Mouse (Mus musculus) midbrain, embryonic 11.5 days (tissue): ENCODE measurements at regions not wholly inside any gene's neighbourhood (a gene's known extent, or its start where the extent isn't known, plus 50 kb on each side); places are given as distances from the start of the nearest gene placed in this dataset.

ENCODE experiments used
- ATAC-seq: fragments of 200-750 bp; cut with Nextera tagmentation; 2 replicates; pipeline ENCODE4 v1.8.0; 2017; ENCODE audit warnings: moderate TSS enrichment, moderate library complexity; ENCODE audit not compliant: low FRiP score
- DNase-seq: peaks from one replicate; pipeline ENCODE4 v3.0.0; 2015; ENCODE audit warnings: low spot score; ENCODE audit errors: missing footprints
- H3K27ac ChIP-seq: fragments of 300-500 bp; sonication (generic); 2 replicates; pipeline ENCODE4 v1.5.1; 2014; ENCODE audit warnings: low read depth, low read length
- H3K27me3 ChIP-seq: fragments of 300-500 bp; sonication (generic); 2 replicates; pipeline ENCODE4 v1.6.1; 2014; ENCODE audit warnings: mild to moderate bottlenecking, low read length, moderate library complexity, mixed read lengths; ENCODE audit not compliant: control insufficient read depth, insufficient read depth
- H3K36me3 ChIP-seq: fragments of 300-500 bp; sonication (generic); 2 replicates; pipeline ENCODE4 v1.6.1; 2014; ENCODE audit warnings: mild to moderate bottlenecking, low read length, moderate library complexity, mixed read lengths; ENCODE audit not compliant: control insufficient read depth, insufficient read depth
- H3K4me1 ChIP-seq: fragments of 300-500 bp; sonication (generic); 2 replicates; pipeline ENCODE4 v1.6.1; 2014; ENCODE audit warnings: low read length; ENCODE audit not compliant: control insufficient read depth, insufficient read depth
- H3K4me2 ChIP-seq: fragments of 300-500 bp; sonication (generic); 2 replicates; pipeline ENCODE4 v1.6.1; 2014; ENCODE audit warnings: mild to moderate bottlenecking, moderate library complexity
- H3K4me3 ChIP-seq: fragments of 300-500 bp; sonication (generic); 2 replicates; pipeline ENCODE4 v1.5.1; 2014; ENCODE audit warnings: low read depth, low read length
- H3K9ac ChIP-seq: fragments of 300-500 bp; sonication (generic); 2 replicates; pipeline ENCODE4 v1.6.1; 2014; ENCODE audit warnings: low read length
- H3K9me3 ChIP-seq: fragments of 300-500 bp; sonication (generic); 2 replicates; pipeline ENCODE4 v1.6.1; 2016; ENCODE audit warnings: low read length; ENCODE audit not compliant: control insufficient read depth
- WGBS: fragments of 180-500 bp; shearing (Covaris S2); extraction: QIAGEN DNeasy Blood & Tissue Kit; methylation state at CpG from one replicate; pipeline ENCODE4 v1.1.7; 2014; 5-methylcytosine and 5-hydroxymethylcytosine counted together

DNA sequence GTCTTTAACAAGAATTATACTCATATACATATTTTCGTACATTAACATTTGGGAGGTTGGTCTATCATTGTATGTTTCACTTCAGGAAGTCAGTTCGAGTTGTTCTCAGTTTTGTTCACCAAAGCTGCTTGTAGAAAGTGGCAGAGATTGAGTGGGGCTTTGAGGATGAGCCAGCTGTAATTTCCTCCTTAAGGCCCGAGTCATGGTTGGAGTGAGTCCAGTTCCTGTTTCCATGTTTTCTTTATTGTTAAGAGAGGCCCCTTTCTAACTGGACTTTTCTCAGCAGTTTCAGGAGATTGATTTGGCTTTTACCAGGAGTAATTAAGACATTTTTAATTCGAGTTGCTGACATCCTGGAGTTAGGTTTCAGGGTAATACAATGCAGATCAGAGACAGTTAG lies 107.7 kb downstream of the Ccdc71l start:
- 71% methylated on average over 4 of the region's 4 CpGs for WGBS
- ATAC-seq (no peak), DNase-seq (peak; percentile 10)
- no peak overlapping the region for H3K27ac ChIP-seq
- H3K4me3 ChIP-seq, result no peak overlapping the region
- no peak overlapping the region for H3K4me2 ChIP-seq
- no peaks in the 10 kb centered on the region for H3K4me1 ChIP-seq
- no peaks in the 10 kb centered on the region for H3K9me3 ChIP-seq
- no peaks in the 10 kb centered on the region for H3K27me3 ChIP-seq
- H3K9ac ChIP-seq, result no peak overlapping the region
- no peaks in the 10 kb centered on the region for H3K36me3 ChIP-seq

DNA sequence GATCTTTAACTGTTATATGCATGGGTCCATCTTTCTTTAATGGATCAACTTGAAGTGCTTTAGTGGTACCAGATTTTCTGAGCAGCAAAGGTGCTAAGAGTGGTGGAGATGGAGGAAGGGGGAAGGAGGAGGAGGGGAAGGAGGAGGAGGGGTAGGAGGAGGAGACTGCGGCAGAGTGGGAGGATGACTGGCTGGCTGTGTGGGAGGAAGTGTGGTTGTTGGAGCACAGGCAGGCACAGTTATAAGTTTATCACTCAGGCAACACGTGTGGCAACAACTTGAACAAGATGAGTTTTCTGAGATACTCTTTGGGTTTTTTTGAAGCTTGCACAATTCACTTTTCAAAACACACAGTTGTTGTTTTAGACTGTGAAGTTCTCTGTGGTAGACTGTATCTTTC lies 108.2 kb downstream of the Ccdc71l start:
- Histone ChIP-seq H3K4me1 (no peaks in the 10 kb centered on the region), H3K9ac (no peak overlapping the region), H3K4me3 (no peak overlapping the region), H3K27me3 (no peaks in the 10 kb centered on the region), H3K36me3 (no peaks in the 10 kb centered on the region), H3K4me2 (no peak overlapping the region), H3K27ac (no peak overlapping the region), H3K9me3 (no peaks in the 10 kb centered on the region)
- ATAC-seq, result no peak
- no peak for DNase-seq
- WGBS, result 61% methylated on average over 2 of the region's 2 CpGs

DNA sequence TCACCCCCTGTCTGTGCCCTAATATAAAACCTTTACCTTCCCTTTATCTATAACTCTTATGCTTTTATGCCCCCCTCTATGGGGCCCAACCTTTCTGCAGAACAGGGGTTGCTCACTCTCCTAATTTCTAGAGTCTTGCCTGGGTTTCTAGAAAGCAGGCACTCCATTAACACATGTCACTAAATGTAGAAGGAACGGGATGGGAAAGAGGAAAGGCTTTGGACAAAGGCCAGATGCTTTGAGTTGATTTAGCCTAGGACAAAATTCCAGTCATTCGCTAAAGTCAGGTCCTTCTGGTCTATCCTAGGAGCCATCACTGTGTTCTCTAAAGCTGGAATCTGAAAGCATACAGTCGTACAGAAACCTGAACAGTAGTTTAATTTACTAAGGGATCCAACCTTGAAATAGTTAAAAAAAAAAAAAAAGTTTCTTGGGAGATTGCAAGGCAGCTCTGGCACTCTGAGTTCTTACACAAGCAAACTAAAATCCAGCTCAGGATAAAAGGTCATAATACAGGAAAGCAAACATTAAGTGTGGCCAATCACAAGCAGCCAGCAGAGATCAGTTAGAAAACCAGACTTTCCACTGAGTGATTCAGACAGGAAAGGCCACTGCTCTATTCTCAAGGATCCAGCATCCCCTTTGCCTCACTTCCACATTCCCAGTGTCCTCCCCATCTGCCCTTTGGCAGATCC lies 109.5 kb downstream of the Ccdc71l start:
- no peaks in the 10 kb centered on the region for H3K36me3 ChIP-seq
- 75% methylated on average over 3 of the region's 3 CpGs for WGBS
- H3K9me3 ChIP-seq, result no peaks in the 10 kb centered on the region
- H3K4me2 ChIP-seq, result no peak overlapping the region
- H3K4me1 ChIP-seq, result no peaks in the 10 kb centered on the region
- no peaks in the 10 kb centered on the region for H3K27me3 ChIP-seq
- no peak for ATAC-seq
- H3K9ac ChIP-seq, result no peak overlapping the region
- peak; percentile 21 for DNase-seq
- no peak overlapping the region for H3K4me3 ChIP-seq
- H3K27ac ChIP-seq, result no peak overlapping the region

DNA sequence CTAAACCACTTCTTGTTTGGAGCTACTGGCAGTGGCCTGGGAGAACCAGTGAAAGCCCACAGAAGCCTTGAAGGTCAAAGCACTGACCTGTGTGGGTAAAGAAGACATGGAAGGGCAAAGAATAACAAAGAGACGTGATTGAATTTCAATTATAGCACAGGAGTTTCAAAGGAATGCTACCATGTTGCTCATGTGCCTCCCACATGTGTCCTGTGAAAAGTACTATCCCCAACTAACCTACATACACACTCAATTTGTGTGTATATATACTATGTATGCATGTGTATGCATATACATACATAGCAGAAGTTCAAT lies 110.0 kb downstream of the Ccdc71l start:
- no peaks in the 10 kb centered on the region for H3K4me1 ChIP-seq
- H3K36me3 ChIP-seq, result no peaks in the 10 kb centered on the region
- no peak overlapping the region for H3K4me2 ChIP-seq
- H3K9me3 ChIP-seq, result no peaks in the 10 kb centered on the region
- H3K4me3 ChIP-seq, result no peak overlapping the region
- no peak overlapping the region for H3K9ac ChIP-seq
- 43% methylated on average over 1 of the region's 1 CpGs for WGBS
- no peak overlapping the region for H3K27ac ChIP-seq
- H3K27me3 ChIP-seq, result no peaks in the 10 kb centered on the region
- ATAC-seq, result no peak
- peak; percentile 75 for DNase-seq

DNA sequence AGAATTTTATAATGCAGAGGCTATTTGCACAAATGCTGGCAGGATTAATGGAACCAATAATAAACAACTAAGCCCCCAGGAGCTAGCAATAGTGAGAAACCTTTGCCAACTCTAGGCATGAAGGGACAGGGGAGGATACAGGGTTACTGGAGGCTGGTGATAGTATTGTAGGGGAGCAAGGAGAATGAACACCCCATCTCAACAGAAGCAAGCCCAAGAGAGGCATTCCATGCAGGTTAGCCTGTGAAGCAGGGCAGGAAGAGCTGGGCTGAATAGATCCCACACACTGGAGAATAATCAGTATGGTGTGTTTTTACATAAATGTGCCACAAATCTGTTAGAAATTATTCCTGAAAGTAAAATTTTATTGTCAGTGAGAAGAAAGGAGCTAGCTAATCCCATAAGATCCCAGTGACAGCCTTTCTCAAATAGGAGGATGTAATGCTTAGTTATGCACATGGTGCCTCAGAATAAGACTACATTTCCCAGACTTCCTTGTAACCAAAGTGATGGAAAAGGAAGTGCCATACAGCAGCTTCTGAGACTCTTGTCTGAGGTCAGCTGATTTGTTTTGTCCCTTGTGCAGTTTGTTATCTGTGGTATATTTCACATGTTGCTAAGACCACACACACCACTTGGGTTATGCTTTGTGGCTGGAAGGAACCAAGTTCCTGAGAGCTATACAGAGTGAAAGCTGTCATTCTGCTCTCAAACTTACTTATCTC lies 111.1 kb downstream of the Ccdc71l start:
- H3K27ac ChIP-seq, result no peak overlapping the region
- H3K4me3 ChIP-seq, result no peak overlapping the region
- H3K9me3 ChIP-seq, result no peaks in the 10 kb centered on the region
- H3K27me3 ChIP-seq, result no peaks in the 10 kb centered on the region
- DNase-seq (peak; percentile 61), ATAC-seq (peak; percentile 54; the same call in 1 of the 2 replicates)
- H3K4me2 ChIP-seq, result no peak overlapping the region
- H3K36me3 ChIP-seq, result no peaks in the 10 kb centered on the region
- H3K4me1 ChIP-seq, result no peaks in the 10 kb centered on the region
- no peak overlapping the region for H3K9ac ChIP-seq

DNA sequence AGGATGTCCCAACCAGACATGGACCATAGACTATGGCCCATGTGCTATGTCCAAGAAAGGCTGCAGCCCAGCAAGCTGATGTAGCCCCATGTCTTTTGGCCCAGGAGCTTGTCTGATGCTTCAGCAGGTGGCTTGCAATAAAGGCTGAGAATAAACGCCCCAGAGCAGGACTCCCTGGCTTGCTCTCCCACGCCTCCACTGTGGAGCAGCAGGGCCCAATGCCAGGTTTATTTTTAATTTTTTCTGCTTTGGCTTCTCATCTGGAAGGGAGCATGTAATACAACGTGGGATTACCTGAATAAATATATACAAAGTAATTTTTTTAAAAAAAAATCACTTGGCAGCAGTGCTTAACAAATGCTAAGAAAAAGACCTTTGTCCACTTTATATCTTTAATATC lies 125.7 kb downstream of the Ccdc71l start:
- no peak for ATAC-seq

DNA sequence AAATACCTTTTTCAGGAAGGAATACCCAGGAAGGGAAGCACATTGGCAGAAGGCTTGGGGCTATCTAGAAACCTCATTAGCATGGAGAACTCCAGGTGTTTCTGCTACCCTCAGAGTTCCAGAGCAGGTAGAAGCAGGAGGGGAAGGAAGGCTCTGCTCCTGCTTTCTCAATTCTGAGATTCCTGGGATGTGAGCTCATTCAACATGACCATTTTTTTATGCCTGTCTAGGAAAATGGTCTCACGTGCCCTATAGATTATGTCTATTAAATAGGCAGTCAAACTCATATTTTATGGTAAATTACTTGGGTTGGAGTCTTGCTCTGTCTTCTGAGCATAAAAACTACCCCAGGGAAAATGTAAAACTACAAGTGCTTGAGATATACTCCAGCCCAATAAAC lies 130.2 kb downstream of the Ccdc71l start:
- ATAC-seq, result no peak
- Histone ChIP-seq H3K4me2 (no peak overlapping the region), H3K4me3 (no peak overlapping the region), H3K27me3 (no peaks in the 10 kb centered on the region), H3K9ac (no peak overlapping the region), H3K27ac (no peak overlapping the region), H3K36me3 (no peaks in the 10 kb centered on the region), H3K4me1 (no peaks in the 10 kb centered on the region), H3K9me3 (no peaks in the 10 kb centered on the region)
- DNase-seq, result no peak
- 77% methylated on average over 1 of the region's 1 CpGs for WGBS

More for the DNA sequence above, 125.7 kb downstream of the Ccdc71l start:
- Histone ChIP-seq H3K4me3 (no peak overlapping the region), H3K4me1 (no peaks in the 10 kb centered on the region), H3K4me2 (no peak overlapping the region), H3K36me3 (no peaks in the 10 kb centered on the region), H3K27me3 (no peaks in the 10 kb centered on the region), H3K9ac (no peak overlapping the region), H3K9me3 (no peaks in the 10 kb centered on the region), H3K27ac (no peak overlapping the region)
- 80% methylated on average over 3 of the region's 3 CpGs for WGBS
- DNase-seq, result no peak

DNA sequence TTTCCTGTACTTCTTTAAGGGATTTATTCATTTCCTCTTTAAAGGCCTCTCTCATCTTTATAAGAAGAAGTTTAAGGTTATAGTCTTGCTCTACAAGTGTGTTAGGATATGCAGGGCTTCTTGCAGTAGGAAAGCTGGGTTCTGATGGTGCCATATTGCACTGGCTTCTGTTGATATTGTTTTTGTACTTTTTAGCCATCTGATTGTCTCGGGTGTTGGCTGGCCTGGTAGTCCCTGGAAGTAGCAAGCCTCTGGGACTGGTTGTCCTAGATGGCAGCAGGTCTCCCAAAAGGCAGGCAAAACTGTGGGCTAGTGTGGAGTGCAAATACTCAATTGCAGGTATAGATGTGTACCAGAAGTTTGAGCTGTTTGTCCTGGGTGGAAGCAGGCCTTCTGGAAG lies 147.1 kb downstream of the Ccdc71l start:
- H3K4me3 ChIP-seq, result no peak overlapping the region
- H3K4me1 ChIP-seq, result no peaks in the 10 kb centered on the region
- no peak for ATAC-seq
- no peak overlapping the region for H3K27ac ChIP-seq
- no peak overlapping the region for H3K4me2 ChIP-seq
- H3K36me3 ChIP-seq, result no peaks in the 10 kb centered on the region
- H3K9ac ChIP-seq, result no peak overlapping the region
- no peaks in the 10 kb centered on the region for H3K27me3 ChIP-seq
- 76% methylated on average over 1 of the region's 1 CpGs for WGBS
- no peaks in the 10 kb centered on the region for H3K9me3 ChIP-seq
- no peak for DNase-seq

DNA sequence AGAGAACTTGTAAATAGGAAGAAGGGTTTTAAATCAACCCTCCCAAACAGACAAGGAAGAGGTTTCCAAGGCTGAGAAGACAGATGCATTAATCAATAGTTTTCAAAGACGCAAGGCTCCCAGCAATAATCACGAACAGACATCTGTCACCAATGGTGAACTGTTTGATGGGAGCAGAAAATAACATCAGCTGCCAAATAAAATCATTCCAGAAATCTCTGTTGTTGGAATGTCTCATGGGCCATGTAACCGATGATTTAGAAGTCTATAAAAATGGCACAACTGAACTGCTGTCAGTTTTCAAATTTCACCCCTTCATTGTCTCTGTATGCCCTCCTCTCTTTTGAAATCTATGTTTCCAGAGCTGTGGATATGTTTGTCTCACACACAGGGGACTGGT lies 152.7 kb downstream of the Ccdc71l start:
- ATAC-seq (no peak), DNase-seq (no peak)
- Histone ChIP-seq H3K27ac (no peak overlapping the region), H3K9ac (no peak overlapping the region), H3K9me3 (no peaks in the 10 kb centered on the region), H3K27me3 (no peaks in the 10 kb centered on the region), H3K4me1 (no peaks in the 10 kb centered on the region), H3K4me2 (no peak overlapping the region), H3K4me3 (no peak overlapping the region), H3K36me3 (no peaks in the 10 kb centered on the region)
- WGBS, result 85% methylated on average over 3 of the region's 3 CpGs
